Mouse (Mus musculus) kidney, embryonic 15.5 days (tissue): ENCODE results near the gene Arhgef12. TPM values are rescaled to one million over a fixed set of nuclear protein-coding genes. Genes with fewer than 3 reads are reported as not detected.

Experiments used
- ATAC-seq: fragments of 200-750 bp; cut with Nextera tagmentation; replicated peaks from 2 replicates; pipeline ENCODE4 v1.8.0; 2017; ENCODE audit warnings: moderate TSS enrichment; ENCODE audit not compliant: low FRiP score
- H3K27ac ChIP-seq: fragments of 300-500 bp; sonication (generic); 2 replicates; pipeline ENCODE4 v1.5.1; 2015; ENCODE audit warnings: mild to moderate bottlenecking, inconsistent platforms
- H3K27me3 ChIP-seq: fragments of 300-500 bp; sonication (generic); 2 replicates; pipeline ENCODE4 v1.6.1; 2015; ENCODE audit warnings: inconsistent platforms
- H3K36me3 ChIP-seq: fragments of 300-500 bp; sonication (generic); 2 replicates; pipeline ENCODE4 v1.6.1; 2015; ENCODE audit warnings: inconsistent platforms
- H3K4me1 ChIP-seq: fragments of 300-500 bp; sonication (generic); 2 replicates; pipeline ENCODE4 v1.6.1; 2015; ENCODE audit warnings: inconsistent platforms
- H3K4me2 ChIP-seq: fragments of 300-500 bp; sonication (generic); 2 replicates; pipeline ENCODE4 v1.6.1; 2015; ENCODE audit warnings: moderate library complexity, mild to moderate bottlenecking, inconsistent platforms
- H3K4me3 ChIP-seq: fragments of 300-500 bp; sonication (generic); replicated peaks from 2 replicates; pipeline ENCODE4 v1.5.1; 2015; ENCODE audit warnings: mild to moderate bottlenecking, inconsistent platforms
- H3K9ac ChIP-seq: fragments of 300-500 bp; sonication (generic); 2 replicates; pipeline ENCODE4 v1.6.1; 2015; ENCODE audit warnings: mild to moderate bottlenecking, inconsistent platforms
- H3K9me3 ChIP-seq: fragments of 300-500 bp; sonication (generic); replicated peaks from 2 replicates; pipeline ENCODE4 v1.6.1; 2016; ENCODE audit warnings: inconsistent platforms
- WGBS: fragments of 180-500 bp; shearing (Covaris S2); methylation state at CpG from one replicate; pipeline ENCODE4 v1.1.7; 2015; ENCODE audit warnings: mixed read lengths; 5-methylcytosine and 5-hydroxymethylcytosine counted together
- polyA plus RNA-seq: library from polyadenylated mRNA; unstranded; fragments of >200 nt; fragmentation: Nextera tagmentation; extraction: Ambion mirVana; gene quantifications from 2 replicates; pipeline ENCODE4 v1.2.1, GENCODE M21; 2015

Arhgef12 gene
- polyA plus RNA-seq, 1 experiment from 2014 or later, result 15.5 TPM

DNA sequence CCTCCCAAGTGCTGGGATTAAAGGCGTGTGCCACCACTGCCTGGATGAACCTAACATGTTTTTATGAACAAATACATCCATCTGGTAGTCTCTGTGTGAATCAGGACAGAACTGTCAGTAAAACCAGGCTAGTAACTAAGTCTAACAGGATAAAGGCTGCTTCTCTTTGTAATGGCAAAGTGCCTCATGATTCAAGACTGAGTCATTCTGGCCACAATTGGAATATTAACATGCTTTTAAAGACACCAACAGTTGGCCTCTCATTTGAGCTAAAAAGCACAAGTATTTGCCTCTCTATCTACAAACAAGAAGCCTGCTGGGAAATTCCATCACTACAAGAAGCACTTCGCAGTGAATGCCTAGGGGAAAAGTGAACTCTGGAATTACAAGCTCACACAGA is 91.7 kb downstream of the Arhgef12 start:
- H3K9ac ChIP-seq, result no peak overlapping the region
- H3K9me3 ChIP-seq, result no peaks in the 10 kb centered on the region
- H3K4me1 ChIP-seq, result no peaks in the 10 kb centered on the region
- H3K27ac ChIP-seq, result no peak overlapping the region
- H3K36me3 ChIP-seq, result peaks cover 63% of the 10 kb centered on the region
- ATAC-seq, result no peak
- no peaks in the 10 kb centered on the region for H3K27me3 ChIP-seq
- no peak overlapping the region for H3K4me3 ChIP-seq
- no peak overlapping the region for H3K4me2 ChIP-seq
- WGBS, result 89% methylated on average over 2 of the region's 2 CpGs

DNA sequence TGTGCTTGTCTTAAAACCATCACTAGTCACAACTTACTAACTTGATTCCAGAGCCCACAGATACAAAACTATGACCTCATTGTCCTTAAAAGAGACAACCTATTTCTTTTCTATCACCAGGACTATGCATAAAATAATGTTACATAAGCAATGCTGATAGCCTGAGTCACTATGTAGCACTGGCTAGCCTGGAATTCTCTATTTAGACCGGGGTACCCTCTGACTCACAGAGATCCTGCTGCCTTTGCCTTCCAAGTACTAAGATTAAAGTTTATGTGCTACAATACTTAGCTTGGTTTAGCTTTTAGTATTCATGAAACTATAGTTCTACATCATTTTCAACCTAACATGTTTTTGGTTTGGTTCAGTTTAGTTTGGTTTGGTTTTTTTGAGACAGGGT is 92.2 kb downstream of the Arhgef12 start:
- no peak for ATAC-seq
- Histone ChIP-seq H3K36me3 (peaks cover 67% of the 10 kb centered on the region), H3K27ac (no peak overlapping the region), H3K9me3 (no peaks in the 10 kb centered on the region), H3K4me1 (no peaks in the 10 kb centered on the region), H3K4me2 (no peak overlapping the region), H3K4me3 (no peak overlapping the region), H3K9ac (no peak overlapping the region), H3K27me3 (no peaks in the 10 kb centered on the region)
- WGBS, result 92% methylated on average over 1 of the region's 1 CpGs

DNA sequence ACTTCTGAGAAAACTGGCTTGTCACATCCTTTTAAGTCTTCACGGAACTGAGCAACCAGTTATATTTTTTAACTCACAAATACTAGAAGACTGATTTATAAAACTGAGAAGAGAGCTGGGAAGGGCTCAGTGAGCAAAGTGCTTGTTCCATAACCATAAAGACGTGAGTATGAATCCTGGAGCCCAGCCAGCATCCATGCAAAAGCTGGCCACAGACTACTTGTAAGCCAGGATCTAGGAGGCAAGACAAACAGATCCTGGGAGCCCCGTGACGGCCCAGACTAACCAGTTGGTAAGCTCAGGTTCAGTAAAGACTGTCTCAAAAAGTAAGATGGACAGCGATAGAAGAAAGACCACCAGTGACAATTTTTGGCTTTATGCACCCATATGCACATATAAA is 94.5 kb downstream of the Arhgef12 start:
- ATAC-seq, result no peak
- WGBS, result 79% methylated on average over 5 of the region's 5 CpGs

DNA sequence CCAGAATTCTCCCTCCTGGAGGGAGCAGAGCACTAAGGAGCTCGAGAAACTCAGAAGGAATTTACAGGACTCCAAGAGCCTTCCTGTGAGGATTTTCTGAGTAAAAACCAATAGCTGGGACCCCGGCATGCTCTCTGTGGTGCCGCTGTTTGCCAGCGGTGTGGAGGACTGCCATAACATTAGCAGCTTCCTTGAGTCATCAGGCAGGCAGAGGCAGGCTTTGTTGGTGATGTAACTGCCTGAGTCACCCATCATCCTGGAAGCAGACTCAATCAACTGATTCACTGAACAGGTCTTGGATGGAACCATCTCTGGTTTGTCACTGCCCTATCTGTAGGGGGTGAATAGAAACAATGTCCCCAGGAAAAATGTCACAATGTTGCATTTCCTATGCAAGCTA is 96.0 kb downstream of the Arhgef12 start:
- no peak overlapping the region for H3K4me2 ChIP-seq
- no peak for ATAC-seq
- no peak overlapping the region for H3K27ac ChIP-seq
- H3K36me3 ChIP-seq, result peaks cover 81% of the 10 kb centered on the region
- H3K4me1 ChIP-seq, result no peaks in the 10 kb centered on the region
- no peak overlapping the region for H3K9ac ChIP-seq
- no peaks in the 10 kb centered on the region for H3K9me3 ChIP-seq
- no peak overlapping the region for H3K4me3 ChIP-seq
- WGBS, result 88% methylated on average over 4 of the region's 4 CpGs
- no peaks in the 10 kb centered on the region for H3K27me3 ChIP-seq

More for the DNA sequence above, 94.5 kb downstream of the Arhgef12 start:
- Histone ChIP-seq H3K4me3 (no peak overlapping the region), H3K9ac (no peak overlapping the region), H3K27me3 (no peaks in the 10 kb centered on the region), H3K4me2 (no peak overlapping the region), H3K36me3 (peaks cover 78% of the 10 kb centered on the region), H3K4me1 (no peaks in the 10 kb centered on the region), H3K27ac (no peak overlapping the region), H3K9me3 (no peaks in the 10 kb centered on the region)

DNA sequence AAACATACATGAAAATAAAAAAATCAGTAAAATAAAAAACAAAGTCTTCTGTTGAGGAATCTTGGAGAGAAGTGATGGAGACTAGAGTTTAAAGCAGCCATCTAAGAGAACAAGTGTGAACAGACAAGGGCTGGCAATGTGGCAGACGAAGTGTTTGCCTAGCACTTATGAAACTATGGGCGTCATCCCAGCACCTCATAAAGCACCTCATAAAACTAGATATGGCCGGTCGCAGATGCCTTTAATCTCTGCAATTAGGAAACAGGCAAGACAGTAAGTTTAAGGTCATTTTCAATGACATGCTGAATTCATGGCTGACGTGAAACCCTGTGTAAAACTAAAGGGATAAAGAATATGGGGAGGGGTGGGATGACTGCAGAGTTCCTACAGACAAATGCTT is 103.2 kb downstream of the Arhgef12 start:
- Histone ChIP-seq H3K36me3 (peaks cover 88% of the 10 kb centered on the region), H3K9me3 (no peaks in the 10 kb centered on the region), H3K27ac (no peak overlapping the region), H3K4me2 (no peak overlapping the region), H3K9ac (no peak overlapping the region), H3K4me3 (no peak overlapping the region), H3K27me3 (no peaks in the 10 kb centered on the region), H3K4me1 (no peaks in the 10 kb centered on the region)
- 65% methylated on average over 5 of the region's 5 CpGs for WGBS
- ATAC-seq, result no peak

DNA sequence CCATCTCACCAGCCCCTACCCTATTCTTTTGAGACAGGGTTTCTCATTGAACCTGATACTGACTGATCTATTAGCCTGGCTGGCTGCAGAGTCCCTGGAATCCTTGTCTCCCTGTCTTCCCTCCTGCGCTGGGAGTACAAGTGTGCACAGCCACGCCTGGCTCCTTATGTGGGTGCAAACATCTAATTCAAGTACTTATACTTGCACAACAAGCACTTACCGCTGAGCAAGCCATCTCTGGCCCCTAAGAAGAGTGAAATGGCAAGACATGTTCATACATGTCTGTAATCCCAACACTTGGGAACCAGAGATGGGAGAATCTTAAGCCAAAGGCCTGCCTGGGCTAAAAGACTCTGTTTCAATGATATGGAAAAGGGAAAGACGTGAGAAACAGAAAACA is 104.0 kb downstream of the Arhgef12 start:
- Histone ChIP-seq H3K9ac (no peak overlapping the region), H3K27me3 (no peaks in the 10 kb centered on the region), H3K4me3 (no peak overlapping the region), H3K36me3 (peaks cover 90% of the 10 kb centered on the region), H3K4me2 (no peak overlapping the region), H3K4me1 (no peaks in the 10 kb centered on the region), H3K9me3 (no peaks in the 10 kb centered on the region), H3K27ac (no peak overlapping the region)
- WGBS, result 90% methylated on average over 4 of the region's 4 CpGs
- no peak for ATAC-seq

DNA sequence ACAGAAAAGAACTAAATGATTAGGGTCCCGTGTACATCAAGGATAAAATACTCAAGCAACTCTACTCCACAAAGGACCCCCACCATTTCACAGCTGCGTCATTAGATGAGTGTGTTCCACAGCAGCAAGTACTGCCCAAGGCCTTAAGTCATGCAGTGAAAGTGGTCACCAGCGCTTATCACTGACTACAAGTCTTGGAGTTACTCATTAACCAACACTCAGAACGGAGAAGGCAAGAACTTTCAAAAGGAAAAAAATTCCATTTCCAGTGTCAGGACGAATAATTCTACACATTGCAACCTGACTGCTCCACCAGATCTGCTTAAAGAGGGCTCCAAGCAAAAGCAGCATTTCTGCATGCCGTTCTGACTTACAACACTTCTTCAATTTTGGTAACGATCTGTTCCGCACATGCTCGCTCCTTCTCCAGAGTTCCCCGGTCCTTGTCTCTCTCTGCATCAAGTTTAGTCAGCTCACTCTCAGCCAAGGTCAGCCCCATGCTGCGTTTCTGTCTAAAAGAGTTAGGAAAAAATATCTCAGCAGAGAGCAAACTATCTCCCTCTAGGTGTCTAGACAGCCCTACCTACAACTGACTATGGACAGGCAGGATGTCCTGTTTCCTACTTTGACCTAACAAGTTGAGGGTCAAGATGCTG is 106.3 kb downstream of the Arhgef12 start:
- H3K4me1 ChIP-seq, result no peaks in the 10 kb centered on the region
- no peaks in the 10 kb centered on the region for H3K27me3 ChIP-seq
- no peak for ATAC-seq
- no peak overlapping the region for H3K9ac ChIP-seq
- H3K4me3 ChIP-seq, result no peak overlapping the region
- 0 out of 2 replicates have a peak overlapping the region, but pooled peaks have one; percentile 45 for H3K27ac ChIP-seq
- H3K36me3 ChIP-seq, result peaks cover 90% of the 10 kb centered on the region
- no peak overlapping the region for H3K4me2 ChIP-seq
- H3K9me3 ChIP-seq, result no peaks in the 10 kb centered on the region
- 75% methylated on average over 11 of the region's 11 CpGs for WGBS

DNA sequence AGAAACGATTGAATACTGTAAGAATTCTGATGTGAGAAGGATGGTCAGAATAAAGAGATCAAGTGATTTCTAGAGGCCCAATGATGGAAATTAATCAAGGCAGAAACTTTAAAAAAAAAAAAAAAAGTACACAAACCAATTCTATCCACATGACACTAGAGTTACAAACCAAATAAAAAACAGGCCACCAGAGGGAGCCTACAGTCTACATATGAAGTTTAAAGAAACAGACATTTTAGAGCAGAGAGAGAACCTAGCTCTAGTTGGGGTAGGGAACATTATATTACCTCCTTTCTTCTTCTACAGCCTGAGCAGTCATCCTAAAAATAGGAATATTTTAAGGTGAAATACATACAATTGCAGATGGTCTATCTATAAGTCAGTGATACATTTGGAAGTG is 107.0 kb downstream of the Arhgef12 start:
- WGBS, result 87% methylated on average over 1 of the region's 1 CpGs
- Histone ChIP-seq H3K27me3 (no peaks in the 10 kb centered on the region), H3K4me2 (no peak overlapping the region), H3K27ac (no peak overlapping the region), H3K36me3 (peaks cover 91% of the 10 kb centered on the region), H3K9ac (no peak overlapping the region), H3K9me3 (no peaks in the 10 kb centered on the region), H3K4me3 (no peak overlapping the region), H3K4me1 (no peaks in the 10 kb centered on the region)
- ATAC-seq, result no peak

DNA sequence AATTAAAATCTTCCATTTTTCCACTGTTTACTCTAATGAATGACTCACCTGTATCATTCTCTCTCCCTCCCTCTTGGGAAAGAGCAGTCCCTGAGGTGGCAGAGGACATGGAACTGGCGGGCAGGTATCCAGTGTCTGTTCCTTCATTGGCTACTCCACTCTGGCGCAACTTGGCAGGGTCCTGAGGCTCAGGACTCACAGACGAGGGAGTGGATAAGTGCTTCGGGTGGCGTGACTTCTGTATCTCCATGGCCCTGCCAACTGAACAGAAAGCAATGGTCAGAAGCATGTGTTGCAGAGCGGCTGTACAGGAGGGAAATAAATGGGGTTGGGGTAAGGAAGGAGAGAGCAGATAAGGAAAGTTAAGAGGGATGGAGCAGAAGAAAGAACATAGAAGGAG is 109.5 kb downstream of the Arhgef12 start:
- Histone ChIP-seq H3K36me3 (peaks cover 90% of the 10 kb centered on the region), H3K4me3 (no peak overlapping the region), H3K9me3 (no peaks in the 10 kb centered on the region), H3K9ac (no peak overlapping the region), H3K27ac (no peak overlapping the region), H3K27me3 (no peaks in the 10 kb centered on the region), H3K4me1 (no peaks in the 10 kb centered on the region), H3K4me2 (no peak overlapping the region)
- no peak for ATAC-seq
- 91% methylated on average over 6 of the region's 6 CpGs for WGBS

DNA sequence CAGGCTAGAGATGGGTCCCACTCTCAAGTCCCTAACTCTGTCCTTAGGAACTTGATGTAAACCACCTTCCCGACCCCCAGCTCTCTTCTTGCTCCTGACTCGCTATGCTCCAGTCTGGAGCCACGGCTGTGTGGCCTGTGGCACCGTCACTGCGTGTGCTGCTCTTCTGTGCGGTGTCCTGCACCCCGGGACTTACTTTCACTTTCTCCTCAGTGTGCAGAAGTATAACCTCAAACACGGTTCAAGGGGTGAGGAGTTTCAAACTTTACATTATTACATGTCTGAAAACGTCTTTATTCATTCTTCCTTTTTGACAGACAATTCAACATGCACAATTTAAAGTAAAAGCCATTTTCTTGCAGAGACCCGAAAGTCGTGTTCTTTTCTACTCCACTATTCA is 111.7 kb downstream of the Arhgef12 start:
- no peak for ATAC-seq
- H3K4me3 ChIP-seq, result no peak overlapping the region
- H3K9me3 ChIP-seq, result no peaks in the 10 kb centered on the region
- peaks cover 88% of the 10 kb centered on the region for H3K36me3 ChIP-seq
- no peak overlapping the region for H3K4me2 ChIP-seq
- no peaks in the 10 kb centered on the region for H3K4me1 ChIP-seq
- no peaks in the 10 kb centered on the region for H3K27me3 ChIP-seq
- no peak overlapping the region for H3K27ac ChIP-seq
- WGBS, result 96% methylated on average over 11 of the region's 11 CpGs
- H3K9ac ChIP-seq, result no peak overlapping the region

DNA sequence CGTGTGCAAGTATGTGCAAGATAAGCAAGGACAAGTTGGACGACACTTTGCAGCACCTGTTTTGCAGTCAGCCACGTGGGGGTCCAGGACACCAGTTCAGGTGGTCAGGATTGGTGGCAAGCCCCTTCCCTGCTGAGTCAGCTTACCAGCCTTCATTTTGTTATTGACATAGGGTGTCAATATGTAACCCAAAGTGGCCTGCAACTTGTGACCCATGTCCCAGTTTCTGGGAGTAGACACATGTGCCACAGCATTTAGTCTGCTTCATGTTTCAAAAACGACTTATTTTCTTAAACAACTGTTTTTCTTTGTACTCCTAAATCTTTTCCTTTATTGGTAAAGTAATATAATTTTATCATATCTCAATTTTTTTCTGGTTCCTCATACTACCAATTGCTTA is 112.3 kb downstream of the Arhgef12 start:
- Histone ChIP-seq H3K9me3 (no peaks in the 10 kb centered on the region), H3K4me1 (no peaks in the 10 kb centered on the region), H3K4me2 (no peak overlapping the region), H3K27ac (no peak overlapping the region), H3K27me3 (no peaks in the 10 kb centered on the region), H3K36me3 (peaks cover 88% of the 10 kb centered on the region), H3K9ac (no peak overlapping the region), H3K4me3 (no peak overlapping the region)
- no peak for ATAC-seq
- 87% methylated on average over 4 of the region's 4 CpGs for WGBS

DNA sequence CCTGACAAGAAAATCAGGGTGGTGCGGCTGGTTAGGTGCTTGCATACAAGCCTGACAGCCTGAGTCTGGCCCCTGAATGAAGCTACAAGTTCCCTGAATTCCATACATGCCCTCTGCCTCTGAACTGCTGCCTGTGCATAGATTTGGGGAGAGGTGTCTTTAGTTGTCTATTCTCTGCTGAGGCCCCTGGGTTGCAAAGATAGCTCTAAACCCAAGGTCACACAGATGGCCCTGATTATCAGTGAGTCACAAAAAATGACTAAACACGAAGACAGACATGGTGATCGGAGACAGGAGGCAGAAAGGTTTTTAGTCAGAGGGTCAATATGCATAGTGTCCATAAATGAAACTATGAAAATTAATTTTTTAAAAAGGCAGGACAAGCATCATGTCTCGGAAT is 113.4 kb downstream of the Arhgef12 start:
- peaks cover 86% of the 10 kb centered on the region for H3K36me3 ChIP-seq

DNA sequence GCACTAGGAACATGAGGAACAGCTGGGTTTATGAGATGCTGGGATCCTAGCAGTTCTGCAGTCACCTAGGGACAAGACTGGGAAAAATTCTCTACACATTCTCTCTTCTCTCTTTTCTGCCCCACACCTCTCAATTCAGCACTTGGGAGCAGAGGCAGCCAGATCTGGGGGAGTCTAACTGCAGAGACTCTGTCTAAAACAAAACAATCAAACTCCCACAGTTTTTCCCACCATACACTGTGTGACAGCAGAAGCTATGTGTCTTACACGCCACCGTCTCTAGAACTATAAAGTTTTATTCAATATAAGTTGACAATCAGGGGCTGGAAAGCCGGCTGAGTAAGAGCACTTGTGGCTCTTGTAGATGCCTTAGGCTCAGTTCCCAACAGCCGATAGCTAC is 119.1 kb downstream of the Arhgef12 start:
- Histone ChIP-seq H3K4me3 (no peak overlapping the region), H3K9me3 (no peaks in the 10 kb centered on the region), H3K27me3 (no peaks in the 10 kb centered on the region), H3K36me3 (peaks cover 85% of the 10 kb centered on the region), H3K27ac (no peak overlapping the region), H3K9ac (no peak overlapping the region), H3K4me2 (no peak overlapping the region), H3K4me1 (no peaks in the 10 kb centered on the region)
- ATAC-seq, result no peak
- WGBS, result 65% methylated on average over 4 of the region's 4 CpGs

More for the DNA sequence above, 113.4 kb downstream of the Arhgef12 start:
- Histone ChIP-seq H3K4me2 (no peak overlapping the region), H3K4me1 (no peaks in the 10 kb centered on the region), H3K27me3 (no peaks in the 10 kb centered on the region), H3K9me3 (no peaks in the 10 kb centered on the region), H3K4me3 (no peak overlapping the region), H3K9ac (no peak overlapping the region), H3K27ac (no peak overlapping the region)
- WGBS, result 95% methylated on average over 4 of the region's 4 CpGs
- ATAC-seq, result no peak
